Mouse (Mus musculus): ENCODE measurements around the gene Hmgcl. TPM values are rescaled to one million over a fixed set of nuclear protein-coding genes. Genes with fewer than 3 reads are reported as not detected.

The Hmgcl gene
- total and polyA plus RNA-seq, 3 experiments = 71.9 to 80.4 (median 72.6) TPM

DNA sequence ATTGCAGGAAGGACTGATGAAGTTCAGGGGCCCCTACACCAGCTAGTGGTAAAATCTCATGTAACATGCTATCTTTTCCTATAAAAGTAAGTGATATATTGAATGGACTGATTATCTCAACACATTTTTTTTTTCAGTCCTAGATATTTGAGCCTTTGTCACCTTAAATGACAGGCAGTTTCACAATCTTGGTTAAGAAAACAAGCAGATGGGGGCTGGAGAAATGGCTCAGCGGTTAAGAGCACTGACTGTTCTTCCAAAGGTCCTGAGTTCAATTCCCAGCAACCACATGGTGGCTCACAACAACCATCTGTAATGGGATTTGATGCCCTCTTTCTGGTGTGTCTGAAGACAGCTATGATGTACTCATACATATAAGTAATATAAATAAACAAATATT lies 24.1 kb upstream of the Hmgcl start:
- H3K4me3 ChIP-seq = peak overlapping the region; percentile 84; the same call in 1 of the 2 replicates
- WGBS = 76% methylated on average over 1 of the region's 1 CpGs
- peaks cover 3% of the 10 kb centered on the region for H3K4me1 ChIP-seq (ENCODE audit: control insufficient read depth, insufficient read depth, low read length)
- no peak for DNase-seq
- H3K27me3 ChIP-seq (ENCODE audit: control insufficient read depth, insufficient read depth, low read length) = no peaks in the 10 kb centered on the region
- H3K9ac ChIP-seq (ENCODE audit: low read depth, low read length) = no peak overlapping the region
- intact Hi-C loops (cut with DNase I) = loop anchor here (5.0 kb wide), 1 partner anchor 120 kb away; no protein-coding TSS in a partner anchor
- no peaks in the 10 kb centered on the region for H3K79me2 ChIP-seq (replicated peaks; ENCODE audit: control insufficient read depth, insufficient read depth, low read length)
- peak overlapping the region; percentile 83 for H3K27ac ChIP-seq
- no peak for TF ChIP-seq POLR2A (IDR thresholded peaks at IDR 0.05; ENCODE audit: insufficient read depth, low read depth, low read length)
- no peak for TF ChIP-seq EP300 (IDR thresholded peaks at IDR 0.05; ENCODE audit: insufficient read depth, low read depth, low read length)
- no peak for TF ChIP-seq CTCF (IDR thresholded peaks at IDR 0.05)
- no peaks in the 10 kb centered on the region for H3K36me3 ChIP-seq (ENCODE audit: control insufficient read depth, insufficient read depth, low read length)

DNA sequence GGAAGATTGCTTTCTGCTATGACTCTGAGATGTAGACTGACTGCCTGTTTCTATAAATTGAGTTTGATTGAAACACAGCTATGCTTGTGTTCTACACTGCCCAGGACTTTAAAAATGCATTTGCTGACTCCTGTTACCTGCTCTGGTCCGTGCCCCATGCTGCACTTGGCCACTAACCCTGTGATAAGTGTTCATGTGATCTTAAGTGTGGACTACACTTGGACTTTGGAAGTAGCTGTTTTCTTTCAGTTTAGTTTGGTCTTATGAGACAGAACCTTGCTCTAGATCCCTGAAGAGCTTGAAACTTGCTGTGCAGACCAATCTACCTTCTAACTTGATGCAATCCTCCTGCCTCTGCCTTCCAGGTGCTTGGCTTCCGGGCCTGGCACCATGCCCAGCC lies 21.8 kb upstream of the Hmgcl start:
- no peak overlapping the region for H3K9ac ChIP-seq (ENCODE audit: low read depth, low read length)
- H3K36me3 ChIP-seq (ENCODE audit: control insufficient read depth, insufficient read depth, low read length) = no peaks in the 10 kb centered on the region
- TF ChIP-seq EP300 (IDR thresholded peaks at IDR 0.05; ENCODE audit: insufficient read depth, low read depth, low read length) = no peak
- no peak for TF ChIP-seq POLR2A (IDR thresholded peaks at IDR 0.05; ENCODE audit: insufficient read depth, low read depth, low read length)
- no peak for TF ChIP-seq CTCF (IDR thresholded peaks at IDR 0.05)
- peaks cover 2% of the 10 kb centered on the region; the same call in 1 of the 2 replicates for H3K4me1 ChIP-seq (ENCODE audit: control insufficient read depth, insufficient read depth, low read length)
- no peak overlapping the region for H3K27ac ChIP-seq
- H3K79me2 ChIP-seq (replicated peaks; ENCODE audit: control insufficient read depth, insufficient read depth, low read length) = no peaks in the 10 kb centered on the region
- WGBS = 83% methylated on average over 2 of the region's 2 CpGs
- no peak for DNase-seq
- H3K4me3 ChIP-seq = no peak overlapping the region
- intact Hi-C loops (cut with DNase I) = loop anchor here (5.0 kb wide), 1 partner anchor 122 kb away; no protein-coding TSS in a partner anchor
- no peaks in the 10 kb centered on the region for H3K27me3 ChIP-seq (ENCODE audit: control insufficient read depth, insufficient read depth, low read length)

DNA sequence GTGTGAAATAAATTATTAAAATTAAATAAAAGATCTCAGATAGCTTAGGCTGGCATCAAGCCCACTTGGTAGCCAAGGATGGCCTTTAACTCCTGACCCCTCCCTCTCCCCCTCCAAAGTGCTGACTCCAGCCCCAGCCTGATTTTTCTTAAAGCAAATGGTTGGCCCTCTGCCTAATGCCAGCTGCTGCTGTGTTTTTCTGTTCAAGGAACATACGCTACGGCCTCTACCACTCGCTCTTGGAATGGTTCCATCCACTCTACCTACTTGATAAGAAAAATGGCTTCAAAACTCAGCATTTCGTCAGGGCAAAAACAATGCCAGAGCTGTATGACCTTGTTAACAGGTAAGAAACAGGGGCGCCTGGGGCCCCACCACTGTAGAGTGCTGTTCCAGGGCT lies 20.9 kb upstream of the Hmgcl start:
- Histone ChIP-seq H3K27me3 (ENCODE audit: control insufficient read depth, insufficient read depth, low read length) (no peaks in the 10 kb centered on the region), H3K36me3 (ENCODE audit: control insufficient read depth, insufficient read depth, low read length) (no peaks in the 10 kb centered on the region), H3K4me1 (ENCODE audit: control insufficient read depth, insufficient read depth, low read length) (peaks cover 2% of the 10 kb centered on the region; the same call in 1 of the 2 replicates), H3K27ac (no peak overlapping the region), H3K4me3 (no peak overlapping the region), H3K79me2 (replicated peaks; ENCODE audit: control insufficient read depth, insufficient read depth, low read length) (no peaks in the 10 kb centered on the region), H3K9ac (ENCODE audit: low read depth, low read length) (no peak overlapping the region)
- intact Hi-C loops (cut with DNase I) = no loop called here
- WGBS = 88% methylated on average over 5 of the region's 5 CpGs
- DNase-seq = no peak
- no peak for TF ChIP-seq CTCF (IDR thresholded peaks at IDR 0.05)

DNA sequence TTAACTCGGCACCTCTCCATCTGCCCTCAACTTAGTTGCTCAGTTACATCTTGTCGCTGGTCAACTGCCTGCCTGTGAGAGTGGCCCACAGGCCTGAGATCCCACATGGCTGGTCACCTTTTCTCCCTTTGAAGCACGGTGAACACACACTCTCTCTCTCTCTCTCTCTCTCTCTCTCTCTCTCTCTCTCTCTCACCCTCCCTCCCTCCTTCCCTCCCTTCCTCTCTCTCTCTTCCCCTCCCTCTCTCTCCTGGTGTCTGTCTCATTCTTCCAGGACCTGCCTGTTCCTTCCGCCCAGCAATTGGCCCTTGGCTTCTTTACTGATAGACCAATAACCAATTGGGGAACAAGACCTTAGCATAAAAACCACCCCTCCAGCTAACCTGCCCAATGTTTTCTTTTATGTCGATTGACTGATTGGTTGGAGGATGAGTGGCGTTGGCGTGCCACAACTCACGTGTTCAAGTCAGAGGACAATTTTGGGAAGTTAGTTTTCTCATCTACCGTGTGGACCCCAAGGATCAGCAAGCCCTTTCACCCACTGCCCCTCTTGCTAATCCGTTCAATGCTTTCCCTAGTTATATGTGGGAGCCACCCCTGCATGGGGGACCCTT lies 19.9 kb upstream of the Hmgcl start:
- no peaks in the 10 kb centered on the region for H3K36me3 ChIP-seq (ENCODE audit: control insufficient read depth, insufficient read depth, low read length)
- no peaks in the 10 kb centered on the region for H3K27me3 ChIP-seq (ENCODE audit: control insufficient read depth, insufficient read depth, low read length)
- no peak overlapping the region for H3K9ac ChIP-seq (ENCODE audit: low read depth, low read length)
- H3K4me1 ChIP-seq (ENCODE audit: control insufficient read depth, insufficient read depth, low read length) = peaks cover 2% of the 10 kb centered on the region; the same call in 1 of the 2 replicates
- no peaks in the 10 kb centered on the region for H3K79me2 ChIP-seq (replicated peaks; ENCODE audit: control insufficient read depth, insufficient read depth, low read length)
- H3K27ac ChIP-seq = no peak overlapping the region
- no peak for DNase-seq
- WGBS = 83% methylated on average over 10 of the region's 10 CpGs
- H3K4me3 ChIP-seq = no peak overlapping the region
- TF ChIP-seq CTCF (IDR thresholded peaks at IDR 0.05) (no peak), POLR2A (IDR thresholded peaks at IDR 0.05; ENCODE audit: insufficient read depth, low read depth, low read length) (no peak), EP300 (IDR thresholded peaks at IDR 0.05; ENCODE audit: insufficient read depth, low read depth, low read length) (no peak)
- intact Hi-C loops (cut with DNase I) = no loop called here

DNA sequence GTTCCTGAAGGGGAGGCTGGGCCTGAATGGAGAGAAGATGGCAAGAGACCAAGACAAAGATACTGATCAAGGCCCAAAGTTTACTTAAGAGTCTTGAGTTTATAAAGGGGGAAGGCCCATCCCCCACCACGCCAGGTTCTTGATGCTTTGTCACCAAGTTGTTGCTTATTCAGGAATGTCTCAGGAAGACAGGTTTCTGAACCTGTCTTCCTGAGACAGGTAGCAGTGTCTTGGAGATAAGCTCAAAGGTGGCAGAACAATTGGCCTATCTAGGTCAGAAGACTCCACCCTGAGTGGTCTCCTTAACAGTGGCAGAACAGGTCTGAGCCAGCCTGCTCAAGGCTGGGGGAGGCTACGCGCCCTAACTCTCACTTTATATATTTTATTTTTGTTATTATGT lies 19.4 kb upstream of the Hmgcl start:
- H3K27ac ChIP-seq = no peak overlapping the region
- no peaks in the 10 kb centered on the region for H3K79me2 ChIP-seq (replicated peaks; ENCODE audit: control insufficient read depth, insufficient read depth, low read length)
- TF ChIP-seq POLR2A (IDR thresholded peaks at IDR 0.05; ENCODE audit: insufficient read depth, low read depth, low read length) = no peak
- no peak for TF ChIP-seq CTCF (IDR thresholded peaks at IDR 0.05)
- TF ChIP-seq EP300 (IDR thresholded peaks at IDR 0.05; ENCODE audit: insufficient read depth, low read depth, low read length) = no peak
- no peak overlapping the region for H3K4me3 ChIP-seq
- peaks cover under 1% of the 10 kb centered on the region; the same call in 1 of the 2 replicates for H3K4me1 ChIP-seq (ENCODE audit: control insufficient read depth, insufficient read depth, low read length)
- intact Hi-C loops (cut with DNase I) = no loop called here
- no peak overlapping the region for H3K9ac ChIP-seq (ENCODE audit: low read depth, low read length)
- H3K36me3 ChIP-seq (ENCODE audit: control insufficient read depth, insufficient read depth, low read length) = no peaks in the 10 kb centered on the region
- H3K27me3 ChIP-seq (ENCODE audit: control insufficient read depth, insufficient read depth, low read length) = no peaks in the 10 kb centered on the region
- DNase-seq = no peak
- WGBS = 97% methylated on average over 3 of the region's 3 CpGs

DNA sequence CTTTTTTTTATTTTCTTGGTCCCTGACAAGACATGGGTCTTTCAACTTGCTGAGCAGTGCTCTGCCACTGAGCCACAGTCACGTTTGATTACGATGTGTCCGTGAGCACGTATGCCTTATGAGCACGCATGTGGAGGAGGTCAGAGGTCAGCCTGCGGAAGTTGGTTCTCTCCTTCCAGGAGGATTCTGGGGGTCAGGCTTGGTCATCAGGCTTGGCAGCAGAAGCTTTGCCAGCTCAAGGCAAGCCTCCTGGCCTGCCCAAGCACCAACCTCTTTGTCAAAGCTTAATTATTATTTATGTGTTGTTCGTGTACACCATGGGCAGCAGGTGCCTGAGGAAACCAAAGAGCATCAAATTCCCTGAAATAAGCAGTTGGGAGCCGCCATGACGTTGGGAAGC lies 17.9 kb upstream of the Hmgcl start:
- intact Hi-C loops (cut with DNase I) = no loop called here

More for the DNA sequence above, 17.9 kb upstream of the Hmgcl start:
- no peaks in the 10 kb centered on the region for H3K27me3 ChIP-seq (ENCODE audit: control insufficient read depth, insufficient read depth, low read length)
- H3K9ac ChIP-seq (ENCODE audit: low read depth, low read length) = no peak overlapping the region
- 95% methylated on average over 9 of the region's 9 CpGs for WGBS
- no peaks in the 10 kb centered on the region for H3K79me2 ChIP-seq (replicated peaks; ENCODE audit: control insufficient read depth, insufficient read depth, low read length)
- H3K4me1 ChIP-seq (ENCODE audit: control insufficient read depth, insufficient read depth, low read length) = no peaks in the 10 kb centered on the region
- no peaks in the 10 kb centered on the region for H3K36me3 ChIP-seq (ENCODE audit: control insufficient read depth, insufficient read depth, low read length)
- no peak for TF ChIP-seq POLR2A (IDR thresholded peaks at IDR 0.05; ENCODE audit: insufficient read depth, low read depth, low read length)
- TF ChIP-seq CTCF (IDR thresholded peaks at IDR 0.05) = no peak
- TF ChIP-seq EP300 (IDR thresholded peaks at IDR 0.05; ENCODE audit: insufficient read depth, low read depth, low read length) = no peak
- DNase-seq = no peak
- no peak overlapping the region for H3K4me3 ChIP-seq
- H3K27ac ChIP-seq = no peak overlapping the region

Data from heart, adult 2 months (tissue).